Mouse (Mus musculus): ENCODE data around the gene Galnt15.

- TF ChIP-seq CTCF (conservative IDR thresholded peaks at IDR 0.05 in 1 of 2, IDR thresholded peaks at IDR 0.05 in 1 of 2; ENCODE audit: low read depth in 2 of 2, low read length in 2 of 2) (no peak), MAFK (IDR thresholded peaks at IDR 0.05; ENCODE audit: insufficient replicate concordance, low read length) (no peak)
Measured at GRCm38 (mm10) chr14:32082891-32083290, 54.1 kb downstream of the Galnt15 start.
